Mouse (Mus musculus): Measurements from ENCODE around the gene Aldh1l2. TPM values are rescaled to one million over a fixed set of nuclear protein-coding genes. Genes with fewer than 3 reads are reported as not detected.
A peak's percentile ranks its signal among the peaks of the same experiment; 100 is the strongest.

The Aldh1l2 gene
- total RNA-seq, 2 experiments from 2014 or later: 6.9 to 8.2 TPM

GRCm38 (mm10) chr10:83490506-83490905, 43.4 kb downstream of the Aldh1l2 start:
- DNase-seq (ENCODE audit: extremely low spot score in 1 of 2, low spot score in 2 of 2): no peak
- intact Hi-C loops (cut with DNase I): no loop called here

DNA sequence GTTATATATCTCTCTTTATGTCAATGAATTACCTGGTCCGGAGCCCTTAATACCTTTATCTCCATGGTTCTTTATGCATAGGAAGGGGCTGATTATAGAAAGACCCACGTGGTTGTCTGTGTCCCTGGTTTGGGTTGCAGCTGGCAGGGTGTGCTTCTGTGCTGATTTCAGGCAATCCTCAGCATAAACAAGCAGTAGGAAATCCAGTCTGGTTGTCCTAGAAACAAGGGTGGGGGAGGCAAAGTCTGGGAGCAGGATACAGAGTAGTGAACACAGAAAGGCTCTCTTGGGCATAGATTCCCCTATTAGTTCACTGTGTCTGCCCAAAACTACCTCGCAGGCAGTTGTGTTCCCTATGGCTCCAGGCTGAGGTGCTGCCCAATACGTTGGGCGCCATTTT, 56.7 kb downstream of the Aldh1l2 start:
- DNase-seq (ENCODE audit: extremely low spot score in 1 of 2, low spot score in 2 of 2): peak in 1 of 2 experiments; percentile 36
- intact Hi-C loops (cut with DNase I): no loop called here

GRCm38 (mm10) chr10:83475226-83475625, 58.7 kb downstream of the Aldh1l2 start:
- no peak for DNase-seq (ENCODE audit: extremely low spot score in 1 of 2, low spot score in 2 of 2)
- intact Hi-C loops (cut with DNase I): no loop called here

GRCm38 (mm10) chr10:83457531-83457930, 76.4 kb downstream of the Aldh1l2 start:
- intact Hi-C loops (cut with DNase I): no loop called here
- DNase-seq (ENCODE audit: extremely low spot score in 1 of 2, low spot score in 2 of 2): no peak

- DNase-seq (ENCODE audit: extremely low spot score in 1 of 2, low spot score in 2 of 2): no peak
- intact Hi-C loops (cut with DNase I): no loop called here
These were observed 85.4 kb downstream of the Aldh1l2 start for GRCm38 (mm10) chr10:83448582-83448981.

Other genes with a start within 250 kb of the Aldh1l2 start
- gene Slc41a2, start 196.3 kb downstream of the Aldh1l2 start, total RNA-seq (2021): 10 to 100 TPM; 35.6 to 37.7 TPM
- 1 to 10 TPM; 2.8 to 3.3 TPM for gene D10Wsu102e, start 173.9 kb downstream of the Aldh1l2 start, total RNA-seq (2021)
- gene Washc4, start 9.6 kb upstream of the Aldh1l2 start, total RNA-seq (2021): 10 to 100 TPM; 20.9 to 21.3 TPM
- 10 to 100 TPM; 31.1 to 31.9 TPM for gene Appl2, start 114.6 kb upstream of the Aldh1l2 start, total RNA-seq (2021)
- gene 1500009L16Rik, start 188.7 kb upstream of the Aldh1l2 start, total RNA-seq (2021): 10 to 100 TPM; 43.1 to 44.4 TPM